22 mouse cellular contexts compared by ENCODE assay signal in genomic region chr1:36672648-36673350, GRCm38 (mm10). TPM values are rescaled to one million over a fixed set of nuclear protein-coding genes. Genes with fewer than 3 reads are reported as not detected.
A peak's percentile ranks its signal among the peaks of the same experiment; 100 is the strongest.
DNase-seq lines count a peak whose midpoint lies in the region; ATAC-seq lines count a peak whose summit lies in the region.
"Had no signal": no experiment of that assay in that cellular context is flagged by ENCODE, and none has a peak within 500 bp of the region (broad histone marks: within the 10 kb centered on the region; RNA-seq: fewer than 3 reads in every experiment).

No protein-coding gene starts in this region.

- no peaks in the 10 kb centered on the region; the same call in 1 of the 2 replicates for H3K4me1 ChIP-seq in heart, embryonic 16.5 days (ENCODE audit: control insufficient read depth, insufficient read depth, low read length)
- peaks cover 8% of the 10 kb centered on the region for H3K4me1 ChIP-seq in heart, embryonic 10.5 days
- H3K4me1 ChIP-seq in ES-E14 (ENCODE audit: control insufficient read depth in 2 of 2, insufficient read depth in 2 of 2, low read length in 2 of 2, poor library complexity in 1 of 2): peaks cover 0 to 4% of the 10 kb centered on the region in 2 experiments; a peak in 1 of 4 replicates
- H3K4me1 ChIP-seq in embryonic facial prominence, embryonic 14.5 days (ENCODE audit: control insufficient read depth, insufficient read depth, low read length): peaks cover 3% of the 10 kb centered on the region; the same call in 1 of the 2 replicates
- H3K4me1 ChIP-seq in forebrain, embryonic 11.5 days (replicated peaks; ENCODE audit: control insufficient read depth, insufficient read depth, low read length): no peaks in the 10 kb centered on the region
- H3K4me1 ChIP-seq: forebrain, embryonic 13.5 days; lung, embryonic 15.5 days; neural tube, embryonic 13.5 days had no signal

- in situ Hi-C loops in ES-E14 (cut with MboI; ENCODE audit: low sequenced_read_pairs in 2 of 2, unreplicated experiment in 2 of 2): no loop called here

- H3K4me2 ChIP-seq in heart, embryonic 16.5 days (ENCODE audit: low read depth, low read length): 0 out of 2 replicates have a peak overlapping the region, but pooled peaks have one; percentile 3
- H3K4me2 ChIP-seq in embryonic facial prominence, embryonic 14.5 days (ENCODE audit: low read depth, low read length): peak overlapping the region; percentile 36; the same call in 1 of the 2 replicates
- no peak overlapping the region for H3K4me2 ChIP-seq in forebrain, embryonic 11.5 days (ENCODE audit: low read depth, low read length, severe bottlenecking)
- H3K4me2 ChIP-seq: forebrain, embryonic 13.5 days; liver, embryonic 12.5 days; lung, embryonic 15.5 days; neural tube, embryonic 13.5 days had no signal

- no peak for DNase-seq in heart, embryonic 10.5 days (ENCODE audit: low spot score)
- peak; percentile 31 to 41 for DNase-seq in kidney, postnatal 4 days
- no peak for DNase-seq in kidney, postnatal 36 days
- no peak for DNase-seq in ES-E14 (ENCODE audit: low read depth, low spot score)
- DNase-seq in embryonic facial prominence, embryonic 14.5 days (ENCODE audit: low spot score): peak; percentile 37
- no peak for DNase-seq in adrenal gland, adult 8-10 months
- DNase-seq in forebrain, embryonic 11.5 days (ENCODE audit: low spot score): no peak
- DNase-seq: adrenal gland, postnatal 36 days; cerebellum, adult 9-11 months; heart, adult 2 months; heart, postnatal 14 days; thymus, adult 2 months had no signal

- WGBS in heart, embryonic 16.5 days: 51% methylated on average over 16 of the region's 16 CpGs
- WGBS in heart, embryonic 10.5 days: 55% methylated on average over 16 of the region's 16 CpGs
- 23% methylated on average over 16 of the region's 16 CpGs for WGBS in embryonic facial prominence, embryonic 14.5 days
- WGBS in forebrain, embryonic 11.5 days: 59% methylated on average over 16 of the region's 16 CpGs

- no peaks in the 10 kb centered on the region for H3K36me3 ChIP-seq in heart, embryonic 16.5 days (ENCODE audit: control insufficient read depth, insufficient read depth)
- H3K36me3 ChIP-seq in heart, embryonic 10.5 days: no peaks in the 10 kb centered on the region
- 0 out of 2 replicates have a peak, but pooled peaks cover 2% of the 10 kb centered on the region for H3K36me3 ChIP-seq in ES-E14 (ENCODE audit: control insufficient read depth, insufficient read depth, low read length, poor library complexity, severe bottlenecking)
- no peaks in the 10 kb centered on the region for H3K36me3 ChIP-seq in embryonic facial prominence, embryonic 14.5 days (ENCODE audit: control insufficient read depth, insufficient read depth, low read length)
- no peaks in the 10 kb centered on the region for H3K36me3 ChIP-seq in forebrain, embryonic 11.5 days (ENCODE audit: control insufficient read depth, insufficient read depth, low read length)
- H3K36me3 ChIP-seq: liver, embryonic 12.5 days; lung, embryonic 15.5 days; neural tube, embryonic 13.5 days had no signal

- no peaks in the 10 kb centered on the region for H3K27me3 ChIP-seq in heart, embryonic 16.5 days (ENCODE audit: control insufficient read depth, insufficient read depth, low read length)
- H3K27me3 ChIP-seq in heart, embryonic 10.5 days (ENCODE audit: insufficient read depth, poor library complexity, severe bottlenecking): no peaks in the 10 kb centered on the region
- no peaks in the 10 kb centered on the region for H3K27me3 ChIP-seq in embryonic facial prominence, embryonic 14.5 days (replicated peaks; ENCODE audit: control insufficient read depth, insufficient read depth, low read length)
- H3K27me3 ChIP-seq in forebrain, embryonic 11.5 days (ENCODE audit: control insufficient read depth, insufficient read depth, low read length): no peaks in the 10 kb centered on the region
- H3K27me3 ChIP-seq: forebrain, embryonic 13.5 days; liver, embryonic 12.5 days; lung, embryonic 15.5 days; neural tube, embryonic 13.5 days had no signal

- H3K9ac ChIP-seq in heart, embryonic 16.5 days (ENCODE audit: low read length): no peak overlapping the region
- no peak overlapping the region for H3K9ac ChIP-seq in ES-E14 (ENCODE audit: insufficient read depth, low read depth, low read length, poor library complexity, severe bottlenecking)
- peak overlapping the region; percentile 15; the same call in 1 of the 2 replicates for H3K9ac ChIP-seq in embryonic facial prominence, embryonic 14.5 days (ENCODE audit: low read depth, low read length)
- H3K9ac ChIP-seq in forebrain, embryonic 11.5 days (ENCODE audit: low read length): no peak overlapping the region
- H3K9ac ChIP-seq: forebrain, embryonic 13.5 days; liver, embryonic 12.5 days; lung, embryonic 15.5 days; neural tube, embryonic 13.5 days had no signal

- H3K27ac ChIP-seq in heart, embryonic 16.5 days (ENCODE audit: low read length): no peak overlapping the region
- no peak overlapping the region for H3K27ac ChIP-seq in heart, embryonic 10.5 days
- no peak overlapping the region for H3K27ac ChIP-seq in ES-E14 (ENCODE audit: insufficient read depth, low read depth, low read length, poor library complexity, severe bottlenecking)
- peak overlapping the region; percentile 67 for H3K27ac ChIP-seq in embryonic facial prominence, embryonic 14.5 days (replicated peaks; ENCODE audit: low read depth, low read length)
- no peak overlapping the region for H3K27ac ChIP-seq in forebrain, embryonic 11.5 days (ENCODE audit: low read depth, low read length)
- H3K27ac ChIP-seq: forebrain, embryonic 13.5 days; heart, adult 2 months; liver, embryonic 12.5 days; lung, embryonic 15.5 days; neural tube, embryonic 13.5 days had no signal

- no peaks in the 10 kb centered on the region for H3K9me3 ChIP-seq in heart, embryonic 16.5 days (replicated peaks; ENCODE audit: control insufficient read depth, low read length)
- no peaks in the 10 kb centered on the region for H3K9me3 ChIP-seq in heart, embryonic 10.5 days
- no peaks in the 10 kb centered on the region for H3K9me3 ChIP-seq in ES-E14 (ENCODE audit: control insufficient read depth, insufficient read depth, low read depth, low read length)
- H3K9me3 ChIP-seq in embryonic facial prominence, embryonic 14.5 days (ENCODE audit: control insufficient read depth, low read length): no peaks in the 10 kb centered on the region
- H3K9me3 ChIP-seq in forebrain, embryonic 11.5 days (ENCODE audit: control insufficient read depth, low read length): no peaks in the 10 kb centered on the region
- H3K9me3 ChIP-seq: forebrain, embryonic 13.5 days; liver, embryonic 12.5 days; lung, embryonic 15.5 days; neural tube, embryonic 13.5 days had no signal

- no peak for ATAC-seq in heart, embryonic 16.5 days (replicated peaks; ENCODE audit: extremely low read depth, insufficient read depth, low FRiP score)
- ATAC-seq in embryonic facial prominence, embryonic 14.5 days (ENCODE audit: low read depth): peak; percentile 63; the same call in 1 of the 2 replicates
- ATAC-seq in forebrain, embryonic 11.5 days (replicated peaks; ENCODE audit: low FRiP score): no peak
- ATAC-seq: activated CD4-positive, CD25-positive, alpha-beta regulatory T cell, adult 4 months; forebrain, embryonic 13.5 days; liver, embryonic 12.5 days had no signal

- H3K4me3 ChIP-seq in heart, embryonic 16.5 days (ENCODE audit: low read length): no peak overlapping the region
- no peak overlapping the region for H3K4me3 ChIP-seq in heart, embryonic 10.5 days
- H3K4me3 ChIP-seq in ES-E14 (ENCODE audit: insufficient read depth in 1 of 2, low read depth in 1 of 2, low read length in 2 of 2, poor library complexity in 1 of 2, severe bottlenecking in 1 of 2): peak overlapping the region; percentile 24 to 26; a peak in 2 of 4 replicates
- H3K4me3 ChIP-seq in embryonic facial prominence, embryonic 14.5 days (ENCODE audit: low read depth, low read length): no peak overlapping the region; the same call in 1 of the 2 replicates
- no peak overlapping the region for H3K4me3 ChIP-seq in forebrain, embryonic 11.5 days (ENCODE audit: low read depth, low read length)
- H3K4me3 ChIP-seq: forebrain, embryonic 13.5 days; heart, adult 2 months; liver, embryonic 12.5 days; lung, embryonic 15.5 days; neural tube, embryonic 13.5 days had no signal

RNA-seq across cellular contexts. Expression of gene Fam178b, which starts 10.2 kb away (rescaled TPM):
- 0.62 and 1.6 TPM in 2 replicates for polyA plus RNA-seq in heart, embryonic 16.5 days (2015; fragmentation: Nextera tagmentation; extraction: Ambion mirVana)
- 1.8 and 4.1 TPM in 2 replicates for polyA plus RNA-seq in heart, embryonic 10.5 days (2016; fragmentation: Nextera tagmentation; extraction: Ambion mirVana)
- total RNA-seq in ES-E14 (2012; rRNA removed): 8.0 and 11.2 TPM in 2 replicates
- 1.0 and 1.6 TPM in 2 replicates for polyA plus RNA-seq in embryonic facial prominence, embryonic 14.5 days (2014; fragmentation: Nextera tagmentation; extraction: Ambion mirVana)
- total RNA-seq in adrenal gland, adult 8-10 months (2022): 1 to 10 TPM in 1 of 4 experiments, under 1 TPM in 2, not detected in 1; 0.52 to 1.4 (median 0.59) TPM
- polyA plus RNA-seq in forebrain, embryonic 11.5 days (2014; fragmentation: Nextera tagmentation; extraction: Ambion mirVana): 0.43 TPM in 1 of 2 replicates, not detected in the other
- total RNA-seq: midbrain, postnatal 0 days had no signal
- polyA plus RNA-seq: activated CD4-positive, CD25-positive, alpha-beta regulatory T cell, adult 4 months; embryonic facial prominence, embryonic 11.5 days; liver, embryonic 12.5 days had no signal

RNA-seq across cellular contexts. Expression of gene Cox5b, which starts 18.4 kb away (rescaled TPM):
- 1,342 and 1,400 TPM in 2 replicates for polyA plus RNA-seq in heart, embryonic 16.5 days (2015; fragmentation: Nextera tagmentation; extraction: Ambion mirVana)
- polyA plus RNA-seq in heart, embryonic 10.5 days (2016; fragmentation: Nextera tagmentation; extraction: Ambion mirVana): 894 and 1,099 TPM in 2 replicates
- 598 and 769 TPM in 2 replicates for total RNA-seq in ES-E14 (2012; rRNA removed)
- 579 and 661 TPM in 2 replicates for polyA plus RNA-seq in embryonic facial prominence, embryonic 14.5 days (2014; fragmentation: Nextera tagmentation; extraction: Ambion mirVana)
- 100 to 1,000 TPM; 436 to 646 (median 493) TPM for total RNA-seq in adrenal gland, adult 8-10 months (2022)
- 437 and 453 TPM in 2 replicates for polyA plus RNA-seq in forebrain, embryonic 11.5 days (2014; fragmentation: Nextera tagmentation; extraction: Ambion mirVana)

RNA-seq across cellular contexts. Expression of gene 4933424G06Rik, which starts 37.1 kb away (rescaled TPM):
- not detected in 2 replicates for polyA plus RNA-seq in heart, embryonic 16.5 days (2015; fragmentation: Nextera tagmentation; extraction: Ambion mirVana)
- not detected in 2 replicates for polyA plus RNA-seq in heart, embryonic 10.5 days (2016; fragmentation: Nextera tagmentation; extraction: Ambion mirVana)
- not detected in 2 replicates for total RNA-seq in ES-E14 (2012; rRNA removed)
- polyA plus RNA-seq in embryonic facial prominence, embryonic 14.5 days (2014; fragmentation: Nextera tagmentation; extraction: Ambion mirVana): not detected in 2 replicates
- total RNA-seq in adrenal gland, adult 8-10 months (2022): not detected
- polyA plus RNA-seq in forebrain, embryonic 11.5 days (2014; fragmentation: Nextera tagmentation; extraction: Ambion mirVana): 0.17 TPM in 1 of 2 replicates, not detected in the other
- total RNA-seq: adrenal gland, postnatal 36 days; heart, adult 2 months; heart, postnatal 14 days; midbrain, postnatal 0 days had no signal
- polyA plus RNA-seq: activated CD4-positive, CD25-positive, alpha-beta regulatory T cell, adult 4 months; forebrain, embryonic 13.5 days; heart, adult 2 months; lung, embryonic 15.5 days; small intestine, adult 2 months; stomach, embryonic 14.5 days; thymus, adult 2 months had no signal

RNA-seq across cellular contexts. Expression of gene Actr1b, which starts 41.4 kb away (rescaled TPM):
- polyA plus RNA-seq in heart, embryonic 16.5 days (2015; fragmentation: Nextera tagmentation; extraction: Ambion mirVana): 85.2 and 96.6 TPM in 2 replicates
- polyA plus RNA-seq in heart, embryonic 10.5 days (2016; fragmentation: Nextera tagmentation; extraction: Ambion mirVana): 126 and 133 TPM in 2 replicates
- 115 and 129 TPM in 2 replicates for total RNA-seq in ES-E14 (2012; rRNA removed)
- polyA plus RNA-seq in embryonic facial prominence, embryonic 14.5 days (2014; fragmentation: Nextera tagmentation; extraction: Ambion mirVana): 92.7 and 96.4 TPM in 2 replicates
- 100 to 1,000 TPM; 136 to 162 (median 142) TPM for total RNA-seq in adrenal gland, adult 8-10 months (2022)
- polyA plus RNA-seq in forebrain, embryonic 11.5 days (2014; fragmentation: Nextera tagmentation; extraction: Ambion mirVana): 104 and 113 TPM in 2 replicates

Comparison
In these comparisons a context has a peak if more than half of its experiments do, and no peak if none do; other contexts are left out.
1. DNase-seq: peak in kidney, postnatal 4 days (2 of 2) and embryonic facial prominence, embryonic 14.5 days (single experiment); none in heart, embryonic 10.5 days (single experiment), kidney, postnatal 36 days (0 of 2), ES-E14 (single experiment), adrenal gland, adult 8-10 months (single experiment) and forebrain, embryonic 11.5 days (single experiment).
2. H3K4me3 ChIP-seq: peak in ES-E14 (2 of 2); none in heart, embryonic 16.5 days (single experiment), heart, embryonic 10.5 days (single experiment), embryonic facial prominence, embryonic 14.5 days (single experiment) and forebrain, embryonic 11.5 days (single experiment).